Mouse (Mus musculus) regulatory T cell (primary cell): ENCODE measurements around the gene Aif1.

Source experiments
- in situ Hi-C: fragments of 300-600 bp; cut with MboI, MseI; formaldehyde crosslinking; loops from one replicate; pipeline ENCODE4 v1.15.1; 2025; ENCODE audit warnings: high pct_unique_total_duplicates

Gene Aif1

DNA sequence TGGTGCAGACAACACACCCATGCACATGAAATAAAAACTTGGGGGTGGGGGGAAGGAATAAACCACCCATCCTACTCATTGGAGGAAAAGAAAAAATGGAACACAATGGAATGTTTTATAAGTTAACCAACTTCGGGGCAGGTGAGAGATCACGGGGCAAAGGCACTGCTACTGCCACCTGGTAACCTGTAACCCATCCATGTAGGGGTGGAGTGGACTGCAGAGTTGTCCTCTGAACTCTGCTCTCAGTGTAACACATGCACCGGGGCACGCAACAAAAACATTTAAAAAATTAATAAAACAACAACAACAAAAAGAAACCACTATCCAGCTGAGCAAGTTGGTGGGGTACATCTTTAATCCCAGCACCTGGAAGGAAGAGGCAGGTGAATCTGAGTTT, 23.7 kb downstream of the Aif1 start:
- in situ Hi-C loops: no loop called here

DNA sequence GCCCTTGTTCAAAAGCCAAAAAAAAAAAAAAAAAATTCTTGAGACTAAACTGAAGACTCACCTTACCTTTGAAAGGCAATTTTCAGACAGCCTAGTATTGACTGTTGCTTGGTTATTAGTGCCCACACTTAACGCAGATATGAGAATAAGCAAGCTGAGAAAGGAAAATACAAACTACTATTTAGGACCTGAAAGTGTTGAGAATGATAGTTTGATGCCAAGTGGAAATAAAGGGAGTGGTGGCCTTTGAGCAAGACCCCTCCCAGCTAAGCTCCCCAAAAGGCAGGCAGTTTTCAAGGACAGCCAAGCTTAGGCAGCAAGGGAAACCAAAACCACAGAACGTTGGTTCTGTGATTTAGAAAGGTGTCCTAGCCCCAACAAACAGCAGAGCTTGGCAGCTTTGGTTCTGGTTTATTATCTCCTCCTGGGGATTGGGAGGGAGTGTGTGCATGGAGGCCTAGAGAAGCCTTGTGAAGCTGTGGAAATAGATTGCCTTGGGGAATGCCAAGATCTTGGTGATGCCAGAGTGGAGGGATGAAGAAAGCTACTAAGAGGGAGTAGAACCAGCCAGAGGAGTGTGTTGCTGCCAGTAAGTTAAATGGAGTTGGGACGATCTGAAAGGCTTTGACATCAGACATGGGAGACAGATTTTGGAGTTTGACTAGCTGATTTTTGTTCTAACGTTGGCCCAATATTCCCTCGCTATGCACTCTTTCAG, 27.8 kb downstream of the Aif1 start:
- in situ Hi-C loops: no loop called here

DNA sequence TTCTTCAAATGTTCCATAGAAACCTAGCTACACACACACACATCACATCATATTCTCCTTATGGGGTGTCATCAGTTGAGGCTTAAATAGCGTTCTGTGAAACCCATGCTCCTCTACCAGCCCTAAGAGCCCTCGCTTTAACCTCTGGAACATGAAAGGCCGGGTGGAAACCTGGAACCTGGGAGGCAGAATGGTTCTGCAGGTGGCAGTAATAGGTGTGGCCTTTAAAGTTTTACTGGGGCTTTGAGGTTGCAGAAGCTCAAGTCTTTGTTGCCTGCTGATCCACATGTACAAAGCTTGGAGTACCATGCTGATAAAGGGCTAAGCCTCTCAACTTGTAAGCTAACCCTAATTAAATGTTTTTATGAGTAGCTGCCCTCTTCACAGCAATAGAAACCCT, 28.5 kb downstream of the Aif1 start:
- in situ Hi-C loops: no loop called here

DNA sequence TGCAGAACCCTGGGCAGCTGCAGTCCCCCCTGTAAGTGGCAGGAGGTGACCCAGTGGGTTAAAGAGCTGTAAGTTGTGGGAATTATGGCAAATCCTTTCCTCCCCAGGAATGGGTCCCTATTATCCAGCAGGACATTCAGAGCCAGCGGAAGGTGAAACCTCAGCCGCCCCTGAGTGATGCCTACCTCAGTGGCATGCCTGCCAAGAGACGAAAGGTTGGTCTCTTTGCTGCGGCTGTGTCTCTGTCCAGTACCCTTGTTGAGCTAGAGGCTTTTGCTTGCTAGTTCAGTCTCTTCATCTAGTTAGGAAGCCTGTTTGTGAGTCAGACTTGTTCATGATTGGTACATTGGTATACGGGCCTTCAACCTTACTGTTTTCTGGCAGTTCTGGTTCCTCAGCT, 29.7 kb downstream of the Aif1 start:
- in situ Hi-C loops: no loop called here

DNA sequence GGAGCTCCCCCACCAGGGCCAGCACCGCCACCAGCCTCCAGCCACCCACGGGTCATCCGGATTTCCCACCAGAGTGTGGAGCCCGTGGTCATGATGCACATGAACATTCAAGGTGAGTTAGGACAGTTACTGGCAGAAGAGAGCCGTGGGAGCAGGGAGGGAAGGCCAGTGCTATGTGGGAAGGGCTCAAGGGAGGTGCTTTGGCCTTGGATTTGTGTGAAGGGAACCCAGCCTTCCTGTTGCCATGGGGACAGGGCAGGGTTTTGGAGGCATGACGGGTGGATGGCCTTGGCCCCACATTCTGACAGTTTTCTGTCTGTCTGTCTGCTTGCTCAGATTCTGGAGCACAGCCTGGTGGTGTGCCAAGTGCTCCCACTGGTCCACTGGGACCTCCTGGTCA, 33.9 kb downstream of the Aif1 start:
- in situ Hi-C loops: no loop called here

DNA sequence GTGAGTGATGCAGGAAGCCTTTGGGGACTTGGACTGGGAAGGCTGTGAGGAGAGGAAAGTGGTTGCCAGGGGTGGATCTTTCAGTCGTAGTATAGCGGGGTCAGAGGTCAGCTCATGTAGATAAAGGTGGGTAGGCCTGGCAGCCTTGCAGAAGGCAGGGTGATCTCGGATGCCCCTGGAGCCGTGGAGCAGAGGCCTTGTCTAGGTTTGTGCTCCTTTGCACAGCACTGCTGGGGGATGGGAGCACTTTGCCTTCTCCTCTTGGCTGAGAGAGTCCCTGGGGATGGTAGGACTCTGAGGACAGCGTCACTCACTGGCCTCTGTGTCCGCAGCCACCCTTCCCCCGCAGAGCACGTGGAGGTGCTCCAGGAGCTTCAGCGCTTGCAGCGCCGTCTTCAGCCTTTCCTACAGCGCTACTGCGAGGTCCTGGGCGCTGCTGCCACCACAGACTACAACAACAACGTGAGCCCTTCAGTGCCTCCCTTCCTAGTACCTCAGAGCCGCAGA, 35.3 kb downstream of the Aif1 start:
- in situ Hi-C loops: no loop called here

DNA sequence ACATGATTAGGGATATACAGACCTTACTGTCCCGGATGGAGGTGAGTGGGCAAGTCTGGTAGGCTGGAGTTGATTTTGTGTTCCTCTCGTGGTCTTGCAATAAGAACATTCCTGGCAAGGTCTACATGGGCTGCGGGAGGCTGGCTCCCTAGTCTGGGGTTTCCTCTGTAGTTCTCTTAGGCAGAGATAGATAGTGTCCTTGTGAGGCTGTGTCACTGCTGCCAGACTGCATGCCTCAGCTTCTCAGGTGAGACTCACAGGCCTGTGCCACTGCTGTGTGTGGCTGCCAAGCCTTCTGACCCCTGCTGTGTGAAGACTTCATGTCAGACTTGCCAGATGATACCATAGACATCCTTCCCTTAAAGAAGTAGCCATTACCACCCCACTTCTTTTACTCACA, 36.6 kb downstream of the Aif1 start:
- in situ Hi-C loops: no loop called here

DNA sequence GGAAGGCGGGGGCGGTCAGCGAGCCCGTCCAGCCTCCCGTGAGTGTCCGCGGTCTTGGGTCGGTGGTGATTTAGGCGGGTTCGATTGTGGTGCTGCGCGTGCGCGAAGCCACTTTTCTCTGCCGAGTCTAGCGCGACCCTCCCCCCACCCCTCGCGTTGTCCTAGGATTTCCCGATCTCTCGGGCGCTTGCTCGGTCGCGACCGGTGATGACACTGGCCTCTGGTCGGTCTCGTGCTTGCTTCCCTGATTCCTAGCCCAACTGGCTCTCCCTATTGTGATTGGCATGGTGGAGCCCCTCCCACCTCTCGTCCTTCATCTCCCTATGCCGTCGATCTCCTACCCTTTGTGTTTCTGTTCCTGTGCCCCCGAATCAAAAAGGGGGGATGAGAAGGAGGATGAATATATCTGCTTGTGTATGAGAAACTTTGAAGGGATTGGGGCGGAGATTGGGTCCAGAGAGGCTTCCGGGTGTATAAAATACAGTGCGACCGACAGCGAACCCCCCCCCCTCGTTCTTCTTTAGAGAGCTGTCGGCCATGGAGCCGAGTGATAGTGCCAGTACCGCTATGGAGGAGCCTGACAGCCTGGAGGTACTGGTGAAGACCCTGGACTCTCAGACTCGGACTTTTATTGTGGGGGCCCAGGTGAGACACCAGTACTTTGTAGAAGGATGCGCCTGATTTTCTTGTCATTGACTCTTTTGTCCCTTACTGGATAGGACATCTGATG, 40.1 kb downstream of the Aif1 start:
- in situ Hi-C loops: no loop called here

DNA sequence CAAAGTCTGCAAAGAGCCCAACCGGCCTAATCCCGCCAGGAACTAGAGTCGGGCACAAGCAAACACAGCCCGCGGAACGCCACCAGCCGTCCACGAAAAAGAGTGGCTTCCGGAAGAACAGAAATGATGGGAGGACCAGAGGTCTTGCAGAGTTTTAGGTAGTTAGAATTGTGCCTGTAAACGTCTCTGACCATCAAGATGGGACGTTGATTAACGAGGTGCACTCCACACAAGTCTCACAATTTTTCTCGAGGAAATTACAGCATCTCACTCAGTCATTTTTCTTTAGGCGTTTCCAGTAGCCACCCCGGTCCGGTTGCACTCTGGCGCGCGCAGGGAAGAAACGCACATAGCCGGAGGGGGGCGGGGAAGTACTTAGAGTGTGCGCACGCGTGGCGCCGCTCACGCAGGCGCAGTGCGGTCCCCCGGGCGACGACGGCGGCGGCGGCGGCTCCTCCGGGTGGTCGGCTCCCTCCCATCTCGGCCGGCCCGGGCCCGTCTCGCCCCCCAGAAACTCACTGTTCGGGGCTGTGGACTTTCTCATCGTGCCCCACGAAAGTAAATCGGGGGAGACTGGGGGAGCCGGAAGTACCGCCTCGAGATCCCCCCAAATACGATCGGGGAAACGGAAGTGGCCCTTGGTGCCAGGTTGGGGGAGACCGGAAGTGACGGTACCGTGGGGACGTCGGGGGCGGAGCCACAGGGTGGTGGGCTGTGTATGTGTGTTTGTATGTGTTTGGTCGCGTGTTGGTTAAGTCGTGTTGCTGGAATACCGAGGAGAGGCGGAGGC, 40.9 kb downstream of the Aif1 start, which contains the start of gene Bag6:
Gene Bag6, plus strand, starts transcription at position 378 of the 790 bp plus-strand sequence.
- in situ Hi-C loops: no loop called here

DNA sequence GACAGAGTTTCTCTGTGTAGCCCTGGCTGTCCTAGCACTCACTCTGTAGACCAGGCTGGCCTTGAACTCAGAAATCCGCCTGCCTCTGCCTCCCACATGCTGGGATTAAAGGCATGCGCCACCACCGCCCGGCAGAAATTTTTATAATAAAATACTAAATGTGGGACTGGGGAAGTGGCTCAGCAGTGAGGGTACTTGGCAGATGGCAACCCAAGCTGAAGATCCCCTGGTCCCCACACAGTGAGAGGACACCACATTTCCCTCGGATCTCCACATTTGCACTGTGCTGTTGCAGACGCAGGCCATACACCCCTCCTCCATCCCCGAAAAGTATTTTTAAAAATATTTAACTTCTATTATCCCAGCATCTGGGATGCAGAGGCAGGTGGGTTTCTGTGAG, 42.4 kb downstream of the Aif1 start:
- in situ Hi-C loops: no loop called here

DNA sequence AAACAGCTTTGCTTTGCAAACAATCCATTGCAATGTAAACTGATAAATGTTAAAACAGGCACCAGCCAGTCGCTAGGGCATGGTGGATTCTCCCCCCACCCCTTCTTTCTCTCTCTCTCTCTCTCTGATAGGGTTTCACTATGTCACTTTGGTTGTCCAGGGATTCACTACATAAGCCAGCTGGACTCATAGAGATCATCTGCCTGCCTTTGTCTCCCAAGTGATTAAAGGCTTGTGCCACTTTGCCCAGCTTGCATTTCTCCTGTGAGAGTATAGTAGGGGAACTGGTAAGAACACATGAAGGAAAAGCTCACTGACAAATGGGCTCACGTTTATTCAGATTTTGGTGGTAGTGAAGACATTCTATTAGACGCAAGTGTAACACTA, 43.7 kb downstream of the Aif1 start:
- in situ Hi-C loops: no loop called here

DNA sequence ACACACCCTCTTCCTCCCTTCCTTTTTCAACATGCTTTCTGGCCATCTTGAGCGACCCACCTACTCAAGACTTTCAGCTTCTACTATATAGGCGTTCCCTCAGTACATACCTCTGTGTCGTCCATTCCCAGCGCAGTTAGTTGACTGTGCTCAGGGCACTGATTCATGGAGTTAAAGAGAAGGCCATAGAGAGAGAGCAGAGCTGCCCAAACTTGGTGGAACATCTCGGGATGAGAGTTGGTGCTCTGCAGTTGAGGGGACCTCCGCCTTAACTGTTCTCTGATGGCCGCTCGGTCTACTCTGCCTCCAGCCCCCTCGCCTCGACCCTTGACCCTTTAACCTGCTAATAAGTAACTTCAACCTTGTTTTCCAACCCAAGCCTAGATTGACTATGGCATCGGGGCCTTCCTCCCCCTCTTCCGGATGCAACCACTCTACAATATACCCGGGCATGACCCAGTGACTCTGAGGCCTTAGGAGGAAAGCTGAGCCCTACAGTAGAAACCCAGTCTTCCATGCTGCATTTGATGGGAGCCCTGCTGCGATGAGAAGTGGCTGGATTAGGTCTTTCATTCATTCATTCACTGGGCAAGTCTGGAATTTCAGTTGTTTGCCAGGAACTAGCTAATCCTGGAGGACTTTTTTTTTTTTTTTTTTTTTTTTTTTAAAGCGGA, 44.2 kb downstream of the Aif1 start, which contains the start of gene Apom:
Gene Apom, minus strand, starts transcription at position 551 of the 674 bp plus-strand sequence.
- in situ Hi-C loops: no loop called here

DNA sequence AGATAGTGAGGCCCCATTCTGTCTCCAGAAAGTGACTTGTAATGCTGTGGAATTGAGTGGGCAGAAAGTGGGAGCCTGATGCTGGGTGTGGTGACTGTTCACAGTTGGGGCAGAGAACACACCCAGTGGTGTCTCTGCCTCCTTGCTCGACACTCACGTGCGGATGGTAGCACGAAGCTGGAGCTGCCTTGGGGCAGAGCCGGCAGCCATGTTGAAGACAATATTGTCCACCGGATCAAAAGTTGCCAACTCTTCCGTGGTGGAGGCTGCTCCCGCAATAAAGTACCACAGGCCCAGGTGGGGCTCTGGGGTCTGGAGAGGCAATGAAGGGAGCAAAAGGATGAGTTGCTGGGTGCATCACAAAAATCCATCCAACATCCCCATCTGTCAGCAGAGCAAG, 44.8 kb downstream of the Aif1 start:
- in situ Hi-C loops: no loop called here

DNA sequence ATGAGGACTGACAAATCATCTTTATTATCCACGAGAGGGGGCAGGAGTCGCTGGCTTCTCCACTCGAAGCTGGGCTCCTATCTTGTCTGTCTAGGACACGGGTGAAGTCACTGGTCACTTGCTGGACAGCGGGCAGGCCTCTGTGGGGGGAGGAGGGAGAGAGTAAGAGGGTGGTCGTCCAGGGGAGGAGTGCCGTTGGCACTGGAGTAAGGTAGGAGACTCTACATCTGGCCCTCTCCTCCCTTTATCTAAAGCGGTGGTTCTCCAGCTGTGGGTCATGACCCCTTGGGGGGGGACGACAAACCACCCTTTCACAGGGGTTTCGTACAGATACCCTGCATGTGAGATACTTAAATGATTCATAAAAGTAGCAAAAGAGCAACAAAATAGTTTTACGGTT, 46.9 kb downstream of the Aif1 start:
- in situ Hi-C loops: no loop called here

DNA sequence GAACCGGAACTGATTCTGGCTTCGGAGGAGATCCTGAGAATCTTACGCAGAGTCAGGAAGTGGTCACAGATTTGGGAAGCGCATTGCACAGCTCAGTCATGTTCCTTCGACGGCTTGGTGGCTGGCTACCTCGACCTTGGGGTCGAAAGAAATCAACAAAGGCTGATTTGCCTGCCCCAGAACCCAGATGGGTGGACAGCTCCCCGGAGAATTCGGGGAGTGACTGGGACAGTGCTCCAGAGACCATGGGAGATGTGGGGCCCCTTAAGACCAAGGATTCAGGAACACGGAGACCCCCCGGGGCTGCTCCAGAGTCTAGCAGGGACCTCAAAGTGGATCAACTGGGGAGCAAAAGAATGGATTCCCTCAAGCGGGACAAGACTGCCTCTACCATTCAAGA, 48.9 kb downstream of the Aif1 start:
- in situ Hi-C loops: no loop called here

DNA sequence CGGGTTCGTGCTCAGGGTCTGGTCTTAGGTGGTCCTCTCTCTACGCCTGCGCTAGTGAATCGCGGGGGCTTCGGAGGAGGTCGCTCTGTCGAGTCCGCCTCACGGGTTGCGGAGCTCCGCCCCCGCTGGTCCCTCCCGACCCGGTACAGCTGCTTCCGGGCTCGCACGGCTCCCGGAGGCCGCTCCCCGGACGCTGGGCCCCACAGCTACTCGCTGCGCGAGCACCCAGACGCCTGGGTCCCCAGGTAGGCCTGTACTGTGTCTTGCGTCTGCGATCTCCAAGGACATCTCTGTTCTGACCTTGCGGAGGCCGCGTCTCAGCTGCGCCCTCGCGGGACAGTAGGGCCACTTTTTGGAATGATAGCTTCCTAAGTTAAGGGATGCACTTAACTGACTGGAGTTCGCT, 49.7 kb downstream of the Aif1 start, which contains the start of gene D17H6S53E:
Gene D17H6S53E, plus strand, starts transcription at position 168 of the 406 bp plus-strand sequence.
- in situ Hi-C loops: no loop called here

DNA sequence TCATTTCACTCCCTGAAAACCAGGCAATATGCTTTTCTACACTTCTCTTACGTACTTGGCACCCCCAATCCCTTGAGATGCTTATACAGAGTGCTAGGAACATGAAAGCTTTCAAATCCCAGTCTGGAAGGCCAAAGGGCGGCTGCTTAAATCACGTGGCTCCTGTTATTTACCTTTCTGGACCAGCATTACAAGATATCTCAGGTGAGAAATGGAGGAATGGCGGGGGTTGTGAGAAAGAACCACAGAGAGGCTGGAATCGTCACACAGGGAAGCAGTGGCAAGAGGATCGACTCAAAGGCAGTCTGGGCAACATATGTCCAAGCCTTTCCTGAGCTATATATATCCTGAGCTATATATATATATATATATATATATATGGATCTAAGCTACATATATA, 50.3 kb downstream of the Aif1 start:
- in situ Hi-C loops: no loop called here

DNA sequence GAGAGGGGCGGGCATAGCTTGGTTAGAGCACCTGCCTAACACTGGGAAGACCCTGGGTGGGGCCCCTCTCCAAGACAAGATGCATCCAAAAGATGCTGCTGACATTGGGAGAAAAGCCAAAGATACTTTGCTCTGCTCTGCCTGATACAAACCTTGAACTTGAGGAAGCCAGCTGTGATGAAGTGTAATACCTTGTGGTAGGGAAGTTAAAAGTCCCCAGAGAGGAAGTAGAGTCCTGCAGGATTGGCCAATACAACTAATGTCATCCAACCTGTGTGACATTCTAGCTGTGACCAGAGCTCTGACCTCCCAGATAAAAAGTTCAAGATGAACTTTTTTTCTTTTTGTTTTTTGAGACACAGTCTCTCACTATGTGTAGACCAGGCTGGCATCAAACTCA, 50.8 kb downstream of the Aif1 start:
- in situ Hi-C loops: no loop called here

DNA sequence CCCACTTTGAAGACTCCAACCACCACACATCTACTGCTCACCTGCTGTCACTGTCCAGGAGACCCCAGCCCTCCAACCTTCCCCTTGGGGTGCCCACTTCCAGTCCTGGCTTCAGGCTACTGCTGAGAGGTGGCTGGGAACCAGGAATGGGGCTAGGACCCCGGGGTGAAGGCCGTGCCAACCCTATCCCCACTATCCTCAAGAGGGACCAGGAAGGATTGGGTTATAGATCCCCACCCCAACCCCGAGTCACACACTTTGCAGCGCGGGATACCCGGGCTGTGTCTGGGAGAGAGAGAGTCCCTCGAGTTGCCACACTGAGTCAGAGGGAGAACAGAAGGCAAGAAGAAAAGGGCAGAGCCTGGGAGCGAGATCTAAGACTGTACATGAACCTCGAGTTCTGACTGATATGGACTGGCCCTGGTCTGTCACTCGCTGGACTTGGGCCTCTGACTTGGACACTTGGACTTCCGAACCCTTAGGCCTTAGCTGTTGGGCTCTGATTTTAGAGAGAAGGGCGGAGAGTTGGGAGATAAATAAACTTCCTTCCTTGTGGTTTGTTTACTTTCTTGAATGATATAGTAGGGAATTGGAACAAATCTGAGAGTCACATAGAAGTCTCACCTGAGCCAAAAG, 51.5 kb downstream of the Aif1 start:
- in situ Hi-C loops: loop anchor here (5.0 kb wide), 1 partner anchor 72 kb away; no protein-coding TSS in a partner anchor

DNA sequence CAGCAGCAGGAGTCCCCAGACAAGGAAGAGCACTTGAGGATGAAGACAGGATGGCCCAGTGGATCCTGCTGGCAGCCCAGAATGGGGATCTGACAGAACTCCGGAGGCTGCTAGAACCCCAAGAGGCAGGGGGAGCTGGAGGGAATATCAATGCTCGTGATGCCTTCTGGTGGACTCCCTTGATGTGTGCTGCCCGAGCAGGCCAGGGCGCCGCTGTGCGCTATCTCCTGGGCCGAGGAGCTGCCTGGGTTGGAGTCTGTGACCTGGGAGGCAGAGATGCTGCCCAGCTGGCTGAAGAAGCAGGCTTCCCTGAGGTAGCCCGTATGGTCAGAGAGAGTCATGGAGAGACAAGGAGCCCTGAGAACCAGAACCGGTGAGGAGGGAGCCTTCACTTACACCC, 52.6 kb downstream of the Aif1 start:
- in situ Hi-C loops: loop anchor here (5.0 kb wide), 1 partner anchor 71 kb away; no protein-coding TSS in a partner anchor

DNA sequence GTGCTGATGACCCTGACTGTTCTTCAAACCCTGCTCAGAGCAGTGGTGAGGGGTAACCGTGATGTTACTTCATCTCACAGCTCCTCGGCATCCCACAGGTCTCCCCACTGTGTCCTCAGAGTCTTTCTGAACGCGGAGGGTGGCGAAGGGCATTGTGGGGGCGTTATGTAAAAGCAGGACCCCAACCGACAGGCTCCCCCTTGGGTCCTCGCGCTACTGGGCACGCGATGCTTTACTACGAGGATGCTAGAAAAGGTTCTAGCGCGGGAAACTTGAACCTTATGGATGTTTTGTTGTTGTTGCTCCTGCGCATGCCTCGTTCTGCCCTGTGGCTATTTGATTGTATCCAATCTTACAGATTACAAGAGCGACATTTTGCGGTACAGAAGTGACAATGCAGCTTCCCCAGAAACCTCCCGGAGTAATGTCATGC, 54.0 kb downstream of the Aif1 start, which contains the start of gene Csnk2b:
Gene Csnk2b, minus strand, starts transcription at position 183 of the 433 bp plus-strand sequence.
- in situ Hi-C loops: loop anchor here (5.0 kb wide), 1 partner anchor 70 kb away; no protein-coding TSS in a partner anchor
